28 mouse cellular contexts compared by ENCODE assay signal in genomic region chr19:21767500-21768045, GRCm38 (mm10). TPM values are rescaled to one million over a fixed set of nuclear protein-coding genes. Genes with fewer than 3 reads are reported as not detected.
DNase-seq lines count a peak whose midpoint lies in the region; ATAC-seq lines count a peak whose summit lies in the region.
"Had no signal": no experiment of that assay in that cellular context is flagged by ENCODE, and none has a peak within 500 bp of the region (broad histone marks: within the 10 kb centered on the region; RNA-seq: fewer than 3 reads in every experiment).

No protein-coding gene starts in this region.

- ATAC-seq in intestine, embryonic 15.5 days = 0 out of 2 replicates have a peak, but pooled peaks have one; percentile 12
- no peak for ATAC-seq in intestine, embryonic 16.5 days
- ATAC-seq in neural tube, embryonic 14.5 days (ENCODE audit: low read depth) = peak; percentile 17; the same call in 1 of the 2 replicates
- ATAC-seq: intestine, postnatal 0 days; liver, postnatal 0 days; midbrain, embryonic 13.5 days had no signal

- H3K4me3 ChIP-seq in intestine, embryonic 15.5 days (replicated peaks) = no peak overlapping the region
- no peak overlapping the region for H3K4me3 ChIP-seq in intestine, embryonic 16.5 days (ENCODE audit: low read length)
- no peak overlapping the region for H3K4me3 ChIP-seq in neural tube, embryonic 14.5 days (ENCODE audit: low read depth, low read length)
- H3K4me3 ChIP-seq: embryonic facial prominence, embryonic 12.5 days; erythroblast, embryonic 14.5 days; forebrain, embryonic 12.5 days; gastrocnemius, adult 2 months; hindbrain, embryonic 15.5 days; kidney, embryonic 15.5 days; megakaryocyte, embryonic 14.5 days; midbrain, embryonic 13.5 days; neural tube, embryonic 13.5 days had no signal

- H3K36me3 ChIP-seq in intestine, embryonic 15.5 days = no peaks in the 10 kb centered on the region
- no peaks in the 10 kb centered on the region for H3K36me3 ChIP-seq in intestine, embryonic 16.5 days (ENCODE audit: control insufficient read depth, insufficient read depth, low read length)
- H3K36me3 ChIP-seq in neural tube, embryonic 14.5 days (ENCODE audit: control insufficient read depth, insufficient read depth, low read length) = no peaks in the 10 kb centered on the region
- H3K36me3 ChIP-seq: embryonic facial prominence, embryonic 12.5 days; forebrain, embryonic 12.5 days; hindbrain, embryonic 15.5 days; kidney, embryonic 15.5 days; midbrain, embryonic 13.5 days; neural tube, embryonic 13.5 days had no signal

- no peak overlapping the region for H3K4me2 ChIP-seq in intestine, embryonic 15.5 days (replicated peaks)
- no peak overlapping the region for H3K4me2 ChIP-seq in intestine, embryonic 16.5 days (ENCODE audit: low read depth, low read length)
- no peak overlapping the region for H3K4me2 ChIP-seq in neural tube, embryonic 14.5 days (ENCODE audit: low read depth, low read length)
- H3K4me2 ChIP-seq: embryonic facial prominence, embryonic 12.5 days; forebrain, embryonic 12.5 days; heart, embryonic 11.5 days; hindbrain, embryonic 15.5 days; kidney, embryonic 15.5 days; liver, embryonic 11.5 days; midbrain, embryonic 13.5 days; neural tube, embryonic 13.5 days had no signal

- H3K4me1 ChIP-seq in intestine, embryonic 15.5 days (replicated peaks) = no peaks in the 10 kb centered on the region
- H3K4me1 ChIP-seq in intestine, embryonic 16.5 days (ENCODE audit: control insufficient read depth, insufficient read depth, low read length) = no peaks in the 10 kb centered on the region
- no peaks in the 10 kb centered on the region for H3K4me1 ChIP-seq in neural tube, embryonic 14.5 days (ENCODE audit: control insufficient read depth, insufficient read depth, low read length)
- H3K4me1 ChIP-seq: forebrain, embryonic 12.5 days; hindbrain, embryonic 15.5 days; kidney, embryonic 15.5 days; midbrain, embryonic 13.5 days; neural tube, embryonic 13.5 days had no signal

- no peaks in the 10 kb centered on the region for H3K9me3 ChIP-seq in intestine, embryonic 15.5 days
- H3K9me3 ChIP-seq in intestine, embryonic 16.5 days (ENCODE audit: control insufficient read depth, low read length) = no peaks in the 10 kb centered on the region
- no peaks in the 10 kb centered on the region for H3K9me3 ChIP-seq in neural tube, embryonic 14.5 days (ENCODE audit: control insufficient read depth, low read length)
- H3K9me3 ChIP-seq: embryonic facial prominence, embryonic 12.5 days; forebrain, embryonic 12.5 days; hindbrain, embryonic 15.5 days; kidney, embryonic 15.5 days; megakaryocyte, embryonic 14.5 days; midbrain, embryonic 13.5 days; neural tube, embryonic 13.5 days had no signal

- H3K27ac ChIP-seq in intestine, embryonic 15.5 days = no peak overlapping the region
- no peak overlapping the region for H3K27ac ChIP-seq in intestine, embryonic 16.5 days (ENCODE audit: low read length)
- no peak overlapping the region for H3K27ac ChIP-seq in neural tube, embryonic 14.5 days (ENCODE audit: low read depth, low read length)
- H3K27ac ChIP-seq: embryonic facial prominence, embryonic 12.5 days; forebrain, embryonic 12.5 days; gastrocnemius, adult 2 months; hindbrain, embryonic 15.5 days; kidney, embryonic 15.5 days; midbrain, embryonic 13.5 days; neural tube, embryonic 13.5 days had no signal

- peak; percentile 59 for DNase-seq in adrenal gland, postnatal 14 days
- DNase-seq in adrenal gland, adult 18-20 months (ENCODE audit: low spot score in 2 of 2) = no peak
- no peak for DNase-seq in neural tube, embryonic 10.5 days (ENCODE audit: extremely low spot score, low spot score)
- DNase-seq in Muller cell, postnatal 12 days (ENCODE audit: inconsistent ontology term) = no peak
- no peak for DNase-seq in thymus, adult 18-20 months
- DNase-seq: adrenal gland, adult 8-10 months; cerebellum, adult 18-20 months; cerebellum, postnatal 14 days; gastrocnemius, adult 2 months; heart, postnatal 14 days; liver, postnatal 0 days; right cerebral cortex, adult 18-20 months; right cerebral cortex, postnatal 4 days; thymus, adult 2 months had no signal

- no peak overlapping the region for H3K9ac ChIP-seq in intestine, embryonic 15.5 days
- no peak overlapping the region for H3K9ac ChIP-seq in intestine, embryonic 16.5 days (ENCODE audit: low read depth, low read length)
- no peak overlapping the region for H3K9ac ChIP-seq in neural tube, embryonic 14.5 days (replicated peaks; ENCODE audit: low read depth, low read length)
- H3K9ac ChIP-seq: embryonic facial prominence, embryonic 12.5 days; forebrain, embryonic 12.5 days; hindbrain, embryonic 15.5 days; kidney, embryonic 15.5 days; liver, postnatal 0 days; midbrain, embryonic 13.5 days; neural tube, embryonic 13.5 days had no signal

- H3K27me3 ChIP-seq in intestine, embryonic 15.5 days (replicated peaks) = no peaks in the 10 kb centered on the region
- no peaks in the 10 kb centered on the region for H3K27me3 ChIP-seq in intestine, embryonic 16.5 days (replicated peaks; ENCODE audit: control insufficient read depth, insufficient read depth, low read length)
- H3K27me3 ChIP-seq in neural tube, embryonic 14.5 days (ENCODE audit: control insufficient read depth, insufficient read depth, low read length) = no peaks in the 10 kb centered on the region
- H3K27me3 ChIP-seq: embryonic facial prominence, embryonic 12.5 days; forebrain, embryonic 12.5 days; hindbrain, embryonic 15.5 days; kidney, embryonic 15.5 days; megakaryocyte, embryonic 14.5 days; midbrain, embryonic 13.5 days; neural tube, embryonic 13.5 days had no signal

- WGBS in intestine, embryonic 15.5 days = 74% methylated on average over 8 of the region's 9 CpGs
- 73% methylated on average over 8 of the region's 9 CpGs for WGBS in intestine, embryonic 16.5 days
- WGBS in neural tube, embryonic 14.5 days = 73% methylated on average over 9 of the region's 9 CpGs

RNA-seq across cellular contexts. Expression of gene Cemip2, which starts 10.6 kb away (rescaled TPM):
- 25.3 and 26.3 TPM in 2 replicates for total RNA-seq in adrenal gland, postnatal 14 days (2021)
- 10 to 100 TPM; 12.7 to 15.6 TPM for total RNA-seq in adrenal gland, adult 18-20 months (2021)
- 11.1 and 12.0 TPM in 2 replicates for polyA plus RNA-seq in intestine, embryonic 15.5 days (2015; fragmentation: Nextera tagmentation; extraction: Ambion mirVana)
- 7.3 and 8.0 TPM in 2 replicates for polyA plus RNA-seq in intestine, embryonic 16.5 days (2015; fragmentation: Nextera tagmentation; extraction: Ambion mirVana)
- polyA plus RNA-seq in neural tube, embryonic 14.5 days (2014; fragmentation: Nextera tagmentation; extraction: Ambion mirVana) = 21.1 and 31.0 TPM in 2 replicates
